Mouse (Mus musculus) MEL (cell line): ENCODE data around the gene Nkain1. TPM values are rescaled to one million over a fixed set of nuclear protein-coding genes. Genes with fewer than 3 reads are reported as not detected.

Experiments used
- DNase-seq: peaks from one replicate; pipeline ENCODE4 v3.0.0; 2011; ENCODE audit warnings: low read depth, low spot score
- H3K27ac ChIP-seq: 2 replicates; pipeline ENCODE4 v1.5.1; 2012; ENCODE audit warnings: low read depth, mild to moderate bottlenecking, control low read depth, low read length, moderate library complexity; ENCODE audit not compliant: control insufficient read depth
- H3K27me3 ChIP-seq, 2 experiments: fragments of 150-350 bp in 1 of 2; sonication (generic) in 1 of 2; 2 replicates each; pipeline ENCODE4 v1.6.1; 2012; ENCODE audit warnings: low read length in 2 of 2, mild to moderate bottlenecking in 2 of 2, improper control_type of control experiment in 1 of 2, moderate library complexity in 1 of 2; ENCODE audit not compliant: insufficient read depth in 2 of 2, control insufficient read depth in 1 of 2
- H3K36me3 ChIP-seq, 2 experiments: 2 replicates each; pipeline ENCODE4 v1.6.1; 2012 to 2014; ENCODE audit warnings: low read length in 2 of 2, improper control_type of control experiment in 1 of 2, inconsistent platforms in 1 of 2, mild to moderate bottlenecking in 1 of 2; ENCODE audit not compliant: insufficient read depth in 2 of 2, control insufficient read depth in 1 of 2
- H3K4me1 ChIP-seq, 2 experiments: fragments of 150-350 bp in 1 of 2; sonication (generic) in 1 of 2; 2 replicates each; pipeline ENCODE4 v1.6.1; 2012; ENCODE audit warnings: low read length in 2 of 2, improper control_type of control experiment in 1 of 2, mild to moderate bottlenecking in 1 of 2; ENCODE audit not compliant: insufficient read depth in 2 of 2, control insufficient read depth in 1 of 2
- H3K4me3 ChIP-seq, 2 experiments: fragments of 150-350 bp in 1 of 2; sonication (generic) in 1 of 2; 2 replicates each; pipeline ENCODE4 v1.5.1; 2012; ENCODE audit warnings: low read depth in 2 of 2, low read length in 2 of 2, mild to moderate bottlenecking in 2 of 2, moderate library complexity in 2 of 2, control low read depth in 1 of 2, improper control_type of control experiment in 1 of 2; ENCODE audit not compliant: control insufficient read depth in 1 of 2, insufficient read depth in 1 of 2
- H3K79me2 ChIP-seq: 2 replicates; pipeline ENCODE4 v1.6.1; 2012; ENCODE audit warnings: mild to moderate bottlenecking, low read length, moderate library complexity; ENCODE audit not compliant: control insufficient read depth, poor library complexity, insufficient read depth
- H3K9ac ChIP-seq: 2 replicates; pipeline ENCODE4 v1.6.1; 2012; ENCODE audit warnings: low read depth, mild to moderate bottlenecking, control low read depth, low read length, moderate library complexity; ENCODE audit not compliant: control insufficient read depth, poor library complexity, severe bottlenecking
- H3K9me3 ChIP-seq: fragments of 150-350 bp; sonication (generic); replicated peaks from 2 replicates; pipeline ENCODE4 v1.6.1; 2012; ENCODE audit warnings: mild to moderate bottlenecking, low read length, improper control_type of control experiment, moderate library complexity; ENCODE audit not compliant: insufficient read depth
- CHD2 ChIP-seq: IDR thresholded peaks from 2 replicates; pipeline ENCODE4 v1.6.1; 2011; ENCODE audit warnings: low read length, improper control_type of control experiment
- E2F4 ChIP-seq: IDR thresholded peaks from 2 replicates; pipeline ENCODE4 v1.6.1; 2011; ENCODE audit warnings: low read depth, low read length, improper control_type of control experiment, borderline replicate concordance
- ELF1 ChIP-seq: IDR thresholded peaks from 2 replicates; pipeline ENCODE4 v1.6.1; 2014; ENCODE audit warnings: low read depth, mild to moderate bottlenecking, inconsistent platforms, low read length, improper control_type of control experiment, moderate library complexity
- GATA1 ChIP-seq: IDR thresholded peaks from 2 replicates; pipeline ENCODE4 v1.6.1; 2011; ENCODE audit warnings: low read depth, low read length, improper control_type of control experiment
- HCFC1 ChIP-seq: IDR thresholded peaks from 2 replicates; pipeline ENCODE4 v1.6.1; 2012; ENCODE audit warnings: low read depth, mild to moderate bottlenecking, inconsistent platforms, low read length, improper control_type of control experiment, moderate library complexity
- JUND ChIP-seq: IDR thresholded peaks from 2 replicates; pipeline ENCODE4 v1.6.1; 2011; ENCODE audit warnings: low read depth, mild to moderate bottlenecking, improper control_type of control experiment, low read length
- KAT2A ChIP-seq: conservative IDR thresholded peaks from 2 replicates; pipeline ENCODE4 v1.6.1; 2012; ENCODE audit warnings: low read depth, low read length, improper control_type of control experiment, inconsistent platforms
- MAFK ChIP-seq: IDR thresholded peaks from 2 replicates; pipeline ENCODE4 v1.6.1; 2011; ENCODE audit warnings: low read depth, mild to moderate bottlenecking, low read length, improper control_type of control experiment, borderline replicate concordance
- MAX ChIP-seq: IDR thresholded peaks from 2 replicates; pipeline ENCODE4 v1.6.1; 2011; ENCODE audit warnings: low read length, improper control_type of control experiment
- MAZ ChIP-seq: IDR thresholded peaks from 2 replicates; pipeline ENCODE4 v1.6.1; 2012; ENCODE audit warnings: low read depth, mild to moderate bottlenecking, inconsistent platforms, low read length, improper control_type of control experiment
- MYB ChIP-seq: IDR thresholded peaks from 2 replicates; pipeline ENCODE4 v1.6.1; 2011; ENCODE audit warnings: mild to moderate bottlenecking, low read depth, low read length, improper control_type of control experiment
- NELFE ChIP-seq: IDR thresholded peaks from 2 replicates; pipeline ENCODE4 v1.6.1; 2011; ENCODE audit warnings: low read depth, low read length, improper control_type of control experiment
- NRF1 ChIP-seq: IDR thresholded peaks from 2 replicates; pipeline ENCODE4 v1.6.1; 2014; ENCODE audit warnings: low read depth, mild to moderate bottlenecking, inconsistent platforms, low read length, improper control_type of control experiment, moderate library complexity; ENCODE audit not compliant: poor library complexity, insufficient read depth, severe bottlenecking
- POLR2A ChIP-seq, 2 experiments: IDR thresholded peaks; 2 replicates each; pipeline ENCODE4 v1.6.1; 2011 to 2012; ENCODE audit warnings: low read length in 2 of 2, mild to moderate bottlenecking in 2 of 2, control low read depth in 1 of 2, improper control_type of control experiment in 1 of 2, low read depth in 1 of 2, moderate library complexity in 1 of 2; ENCODE audit not compliant: control insufficient read depth in 1 of 2, insufficient read depth in 1 of 2, poor library complexity in 1 of 2
- RAD21 ChIP-seq: IDR thresholded peaks from 2 replicates; pipeline ENCODE4 v1.6.1; 2011; ENCODE audit warnings: mild to moderate bottlenecking, low read depth, low read length, improper control_type of control experiment
- SMC3 ChIP-seq: IDR thresholded peaks from 2 replicates; pipeline ENCODE4 v1.6.1; 2011; ENCODE audit warnings: low read depth, low read length, improper control_type of control experiment
- TBP ChIP-seq: IDR thresholded peaks from 2 replicates; pipeline ENCODE4 v1.8.0; 2011; ENCODE audit warnings: low read depth, low read length, improper control_type of control experiment
- ZC3H11A ChIP-seq: IDR thresholded peaks from 2 replicates; pipeline ENCODE4 v1.6.1; 2012; ENCODE audit warnings: low read depth, mild to moderate bottlenecking, inconsistent platforms, low read length, improper control_type of control experiment
- polyA plus RNA-seq, 2 experiments: library from polyadenylated mRNA; stranded (reverse) in 1 of 2; unstranded in 1 of 2; fragments of >175 nt in 1 of 2; fragments of >200 nt in 1 of 2; gene quantifications; 2 replicates each; pipeline versions ENCODE4 v1.2.1 to v1.2.4; 2012; ENCODE audit warnings: low replicate concordance in 2 of 2, low read depth in 1 of 2; ENCODE audit not compliant: insufficient read length in 2 of 2, insufficient read depth in 1 of 2, missing spikeins in 1 of 2
- total RNA-seq: library from RNA; depleted of rRNA; stranded (reverse); fragments of 300-350 nt; gene quantifications from 2 replicates; pipeline ENCODE4 v1.2.3, GENCODE M21; 2012

Nkain1 gene
- total and polyA plus RNA-seq, 3 experiments = 5.3 to 18.5 TPM; not detected in 1

DNA sequence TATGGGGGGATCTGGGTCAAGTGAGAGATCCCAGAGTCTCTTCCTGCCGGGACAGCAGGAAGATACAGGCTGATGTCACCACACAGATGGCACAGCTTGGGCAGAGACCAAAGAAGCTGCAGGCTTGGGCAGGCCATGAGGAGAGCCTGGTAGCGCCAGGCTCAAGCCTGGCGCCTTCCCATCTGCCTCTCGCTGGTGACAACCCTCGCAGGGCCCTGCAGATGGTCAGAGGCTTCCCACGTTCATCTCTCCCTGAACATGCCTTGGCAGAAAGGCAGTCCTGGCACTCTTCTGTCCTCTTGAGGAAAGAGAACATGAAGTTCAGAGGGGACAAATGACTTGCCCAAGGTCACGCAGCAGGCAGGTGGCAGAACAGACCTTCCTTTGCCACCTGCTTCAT, 34.3 kb downstream of the Nkain1 start:
- no peak for DNase-seq
- Histone ChIP-seq H3K9ac (no peak overlapping the region), H3K27ac (no peak overlapping the region), H3K36me3 (no peaks in the 10 kb centered on the region), H3K4me1 (no peaks in the 10 kb centered on the region), H3K79me2 (no peaks in the 10 kb centered on the region), H3K27me3 (no peaks in the 10 kb centered on the region), H3K9me3 (no peaks in the 10 kb centered on the region), H3K4me3 (no peak overlapping the region)
- TF ChIP-seq CHD2 (no peak), KAT2A (no peak), MAFK (no peak), GATA1 (no peak), MAX (no peak), RAD21 (no peak), E2F4 (no peak), HCFC1 (no peak), ZC3H11A (no peak), ELF1 (no peak), POLR2A (IDR thresholded peaks at IDR 0.05; ENCODE audit: control insufficient read depth in 1 of 2, insufficient read depth in 1 of 2, low read depth in 1 of 2, low read length in 2 of 2, poor library complexity in 1 of 2) (no peak)

DNA sequence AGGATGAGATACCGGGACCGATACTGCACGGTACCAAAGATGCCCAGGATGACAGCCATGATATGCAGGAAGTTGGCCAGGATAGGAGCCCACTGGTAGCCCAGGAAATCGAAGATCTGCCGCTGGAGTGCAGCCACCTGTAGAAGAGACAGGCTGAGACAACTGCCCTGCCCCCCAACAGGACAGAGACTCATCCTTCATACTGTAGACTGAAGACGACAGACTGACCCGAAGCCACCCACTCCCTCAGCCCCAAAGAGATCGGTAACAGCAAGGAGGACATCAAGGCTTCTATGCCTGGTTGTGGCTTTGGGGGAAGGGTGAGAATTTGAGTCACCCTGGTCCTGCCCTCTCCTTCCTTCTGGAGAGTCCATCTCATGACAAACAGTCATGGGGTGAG, 34.9 kb downstream of the Nkain1 start:
- no peak for DNase-seq
- no peak for TF ChIP-seq NELFE
- Histone ChIP-seq H3K27ac (no peak overlapping the region), H3K79me2 (no peaks in the 10 kb centered on the region), H3K9ac (no peak overlapping the region), H3K4me3 (no peak overlapping the region), H3K27me3 (no peaks in the 10 kb centered on the region), H3K4me1 (no peaks in the 10 kb centered on the region), H3K36me3 (no peaks in the 10 kb centered on the region), H3K9me3 (no peaks in the 10 kb centered on the region)

DNA sequence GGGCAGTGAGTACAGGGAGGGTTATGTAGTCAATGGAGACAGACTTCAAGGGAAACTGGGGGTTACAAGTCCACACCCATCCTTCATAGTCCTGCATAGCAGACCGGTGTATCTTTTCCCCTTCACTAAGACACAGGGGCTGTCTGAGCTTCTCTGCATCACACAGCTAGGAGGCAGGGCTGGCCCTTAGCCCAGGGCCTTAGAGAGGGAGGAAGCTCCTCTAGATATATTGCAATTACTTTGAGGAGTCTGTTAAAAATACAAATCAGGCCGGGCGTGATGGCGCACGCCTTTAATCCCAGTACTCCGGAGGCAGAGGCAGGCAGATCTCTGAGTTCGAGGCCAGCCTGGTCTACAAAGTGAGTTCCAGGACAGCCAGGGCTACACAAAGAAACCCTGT, 36.6 kb downstream of the Nkain1 start:
- H3K9ac ChIP-seq = no peak overlapping the region
- H3K9me3 ChIP-seq = no peaks in the 10 kb centered on the region
- no peak overlapping the region for H3K27ac ChIP-seq
- H3K4me3 ChIP-seq = no peak overlapping the region
- DNase-seq = no peak
- H3K36me3 ChIP-seq = no peaks in the 10 kb centered on the region
- H3K27me3 ChIP-seq = no peaks in the 10 kb centered on the region
- TF ChIP-seq SMC3 (no peak), MYB (no peak), TBP (no peak), NRF1 (no peak), JUND (no peak), MAZ (no peak)
- no peaks in the 10 kb centered on the region for H3K4me1 ChIP-seq
- H3K79me2 ChIP-seq = no peaks in the 10 kb centered on the region
